In genomic region chr6:149344372-149344771, GRCm38 (mm10) we compare ENCODE assay signal across 16 mouse cellular contexts. TPM values are rescaled to one million over a fixed set of nuclear protein-coding genes. Genes with fewer than 3 reads are reported as not detected.
DNase-seq lines count a peak whose midpoint lies in the region; ATAC-seq and TF ChIP-seq lines count a peak whose summit lies in the region.
"Had no signal": no experiment of that assay in that cellular context is flagged by ENCODE, and none has a peak within 500 bp of the region (broad histone marks: within the 10 kb centered on the region; RNA-seq: fewer than 3 reads in every experiment).

No protein-coding gene starts in this region.

- no peak for TF ChIP-seq CTCF in liver, adult 2 months (IDR thresholded peaks at IDR 0.05; ENCODE audit: low read depth, low read length)
- TF ChIP-seq CTCF in bone marrow macrophage, adult 2 months (IDR thresholded peaks at IDR 0.05; ENCODE audit: low read depth, low read length) = no peak

- no peak overlapping the region for H3K9ac ChIP-seq in liver, adult 2 months (ENCODE audit: low read depth, low read length)
- no peak overlapping the region for H3K9ac ChIP-seq in liver, embryonic 12.5 days
- no peak overlapping the region for H3K9ac ChIP-seq in hindbrain, embryonic 14.5 days
- H3K9ac ChIP-seq: forebrain, embryonic 13.5 days; heart, embryonic 13.5 days; hindbrain, embryonic 15.5 days had no signal

- no peaks in the 10 kb centered on the region for H3K36me3 ChIP-seq in liver, adult 2 months (ENCODE audit: control insufficient read depth, insufficient read depth, low read length)
- H3K36me3 ChIP-seq in liver, embryonic 12.5 days = no peaks in the 10 kb centered on the region; the same call in 1 of the 2 replicates
- H3K36me3 ChIP-seq in hindbrain, embryonic 14.5 days (replicated peaks; ENCODE audit: control insufficient read depth, insufficient read depth) = no peaks in the 10 kb centered on the region
- H3K36me3 ChIP-seq: forebrain, embryonic 10.5 days; hindbrain, embryonic 15.5 days had no signal

- DNase-seq in liver, adult 2 months (ENCODE audit: extremely low read depth, low read depth, low spot score) = peak; percentile 38
- peak; percentile 52 for DNase-seq in A20 (ENCODE audit: low read depth, low spot score)
- DNase-seq in gastrocnemius, postnatal 4 days (ENCODE audit: low spot score in 2 of 2) = no peak
- DNase-seq in hindbrain, embryonic 14.5 days (ENCODE audit: low spot score) = no peak
- no peak for DNase-seq in c-Kit-positive CD71-positive TER-119-positive erythroid progenitor cells, embryonic 14.5 days (ENCODE audit: low spot score)
- DNase-seq: cerebellum, adult 18-20 months; cerebellum, adult 9-10 months; gastrocnemius, postnatal 10 days; gastrocnemius, postnatal 36 days had no signal

- no peak overlapping the region for H3K4me2 ChIP-seq in liver, embryonic 12.5 days
- no peak overlapping the region for H3K4me2 ChIP-seq in hindbrain, embryonic 14.5 days (replicated peaks)
- H3K4me2 ChIP-seq: forebrain, embryonic 13.5 days; heart, embryonic 13.5 days; hindbrain, embryonic 15.5 days had no signal

- H3K4me3 ChIP-seq in liver, adult 2 months (ENCODE audit: insufficient read depth, low read depth, low read length) = no peak overlapping the region
- H3K4me3 ChIP-seq in liver, embryonic 12.5 days = no peak overlapping the region
- no peak overlapping the region for H3K4me3 ChIP-seq in bone marrow macrophage, adult 2 months (ENCODE audit: insufficient read depth, low read length)
- no peak overlapping the region for H3K4me3 ChIP-seq in hindbrain, embryonic 14.5 days (replicated peaks; ENCODE audit: low read length)
- H3K4me3 ChIP-seq: forebrain, embryonic 10.5 days; forebrain, embryonic 13.5 days; heart, embryonic 13.5 days; hindbrain, embryonic 15.5 days had no signal

- H3K4me1 ChIP-seq in liver, adult 2 months (ENCODE audit: control insufficient read depth, insufficient read depth, low read length) = peaks cover 1% of the 10 kb centered on the region; the same call in 1 of the 2 replicates
- no peaks in the 10 kb centered on the region for H3K4me1 ChIP-seq in liver, embryonic 12.5 days
- peaks cover 8% of the 10 kb centered on the region for H3K4me1 ChIP-seq in bone marrow macrophage, adult 2 months (ENCODE audit: control insufficient read depth, insufficient read depth, low read length)
- H3K4me1 ChIP-seq in hindbrain, embryonic 14.5 days (replicated peaks; ENCODE audit: control insufficient read depth, insufficient read depth, low read length) = no peaks in the 10 kb centered on the region
- H3K4me1 ChIP-seq: forebrain, embryonic 10.5 days; forebrain, embryonic 13.5 days; heart, embryonic 13.5 days; hindbrain, embryonic 15.5 days had no signal

- TF ChIP-seq POLR2A in liver, adult 2 months (IDR thresholded peaks at IDR 0.05; ENCODE audit: extremely low read depth, insufficient read depth, low read length) = no peak
- TF ChIP-seq POLR2A in bone marrow macrophage, adult 2 months (IDR thresholded peaks at IDR 0.05; ENCODE audit: borderline replicate concordance, low read depth, low read length) = no peak

- peaks cover 7% of the 10 kb centered on the region; the same call in 1 of the 2 replicates for H3K9me3 ChIP-seq in liver, embryonic 12.5 days (replicated peaks)
- H3K9me3 ChIP-seq in hindbrain, embryonic 14.5 days (ENCODE audit: control insufficient read depth, low read length) = peaks cover 13% of the 10 kb centered on the region; the same call in 1 of the 2 replicates
- H3K9me3 ChIP-seq: hindbrain, embryonic 15.5 days had no signal

- ATAC-seq in liver, embryonic 12.5 days = no peak
- no peak for ATAC-seq in hindbrain, embryonic 14.5 days (ENCODE audit: low FRiP score)
- ATAC-seq: forebrain, embryonic 13.5 days; forebrain, embryonic 16.5 days had no signal

- no peaks in the 10 kb centered on the region for H3K27me3 ChIP-seq in liver, adult 2 months (ENCODE audit: control insufficient read depth, insufficient read depth, low read length)
- no peaks in the 10 kb centered on the region for H3K27me3 ChIP-seq in liver, embryonic 12.5 days (replicated peaks)
- no peaks in the 10 kb centered on the region for H3K27me3 ChIP-seq in hindbrain, embryonic 14.5 days (ENCODE audit: control insufficient read depth, insufficient read depth, low read length)
- H3K27me3 ChIP-seq: forebrain, embryonic 13.5 days; heart, embryonic 13.5 days; hindbrain, embryonic 15.5 days had no signal

- no peaks in the 10 kb centered on the region for H3K79me2 ChIP-seq in liver, adult 2 months (ENCODE audit: control insufficient read depth, insufficient read depth, low read length)

- no peak overlapping the region for H3K27ac ChIP-seq in liver, adult 2 months (replicated peaks; ENCODE audit: insufficient read depth, low read depth, low read length)
- H3K27ac ChIP-seq in liver, embryonic 12.5 days = no peak overlapping the region
- peak overlapping the region; percentile 75 for H3K27ac ChIP-seq in bone marrow macrophage, adult 2 months (ENCODE audit: insufficient read depth, low read depth, low read length)
- H3K27ac ChIP-seq in hindbrain, embryonic 14.5 days = no peak overlapping the region
- H3K27ac ChIP-seq: forebrain, embryonic 10.5 days; forebrain, embryonic 13.5 days; heart, embryonic 13.5 days; hindbrain, embryonic 15.5 days had no signal

RNA-seq across cellular contexts. Expression of gene Resf1, which starts 35.2 kb away (rescaled TPM):
- total RNA-seq in liver, adult 2 months (2014; rRNA removed) = 20.1 and 20.8 TPM in 2 replicates
- 4.1 and 7.5 TPM in 2 replicates for polyA plus RNA-seq in liver, adult 2 months (2012; rRNA removed)
- polyA plus RNA-seq in liver, embryonic 12.5 days (2016; fragmentation: Nextera tagmentation; extraction: Ambion mirVana) = 34.5 and 35.0 TPM in 2 replicates
- 46.4 and 50.0 TPM in 2 replicates for polyA plus RNA-seq in bone marrow macrophage, adult 2 months (2012; ENCODE audit: insufficient read depth, insufficient read length, missing spikeins)
- 10 to 100 TPM; 30.6 to 31.3 TPM for total RNA-seq in gastrocnemius, postnatal 4 days (2021)
- polyA plus RNA-seq in hindbrain, embryonic 14.5 days (2014; fragmentation: Nextera tagmentation; extraction: Ambion mirVana) = 28.4 and 30.0 TPM in 2 replicates

Comparison
In these comparisons a context has a peak if more than half of its experiments do, and no peak if none do; other contexts are left out.
1. DNase-seq: peak in liver, adult 2 months (single experiment) and A20 (single experiment); none in gastrocnemius, postnatal 4 days (0 of 2), hindbrain, embryonic 14.5 days (single experiment) and c-Kit-positive CD71-positive TER-119-positive erythroid progenitor cells, embryonic 14.5 days (single experiment).